Mouse (Mus musculus) stomach, embryonic 14.5 days (tissue): ENCODE data around the gene Podn. TPM values are rescaled to one million over a fixed set of nuclear protein-coding genes. Genes with fewer than 3 reads are reported as not detected.

ENCODE experiments used
- ATAC-seq: fragments of 200-750 bp; cut with Nextera tagmentation; 2 replicates; pipeline ENCODE4 v1.8.0; 2017; ENCODE audit warnings: low read depth, moderate TSS enrichment; ENCODE audit not compliant: insufficient number of reproducible peaks, insufficient read depth, low FRiP score
- H3K27ac ChIP-seq: fragments of 300-500 bp; sonication (generic); 2 replicates; pipeline ENCODE4 v1.5.1; 2014; ENCODE audit warnings: mild to moderate bottlenecking, low read length, moderate library complexity, mixed read lengths
- H3K27me3 ChIP-seq: fragments of 300-500 bp; sonication (generic); 2 replicates; pipeline ENCODE4 v1.6.1; 2014; ENCODE audit warnings: low read length, control low read depth, mixed read lengths; ENCODE audit not compliant: control insufficient read depth, insufficient read depth
- H3K36me3 ChIP-seq: fragments of 300-500 bp; sonication (generic); 2 replicates; pipeline ENCODE4 v1.6.1; 2014; ENCODE audit warnings: mild to moderate bottlenecking, control low read depth, low read length, moderate library complexity, mixed read lengths; ENCODE audit not compliant: control insufficient read depth, insufficient read depth
- H3K4me1 ChIP-seq: fragments of 300-500 bp; sonication (generic); 2 replicates; pipeline ENCODE4 v1.6.1; 2014; ENCODE audit warnings: low read length, control low read depth, mixed read lengths; ENCODE audit not compliant: control insufficient read depth, insufficient read depth
- H3K4me2 ChIP-seq: fragments of 300-500 bp; sonication (generic); replicated peaks from 2 replicates; pipeline ENCODE4 v1.6.1; 2014; ENCODE audit warnings: low read depth, low read length, control low read depth
- H3K4me3 ChIP-seq: fragments of 300-500 bp; sonication (generic); 2 replicates; pipeline ENCODE4 v1.5.1; 2014; ENCODE audit warnings: low read depth, low read length, control low read depth
- H3K9ac ChIP-seq: fragments of 300-500 bp; sonication (generic); replicated peaks from 2 replicates; pipeline ENCODE4 v1.6.1; 2014; ENCODE audit warnings: low read depth, mild to moderate bottlenecking, control low read depth, low read length, moderate library complexity, mixed read lengths
- H3K9me3 ChIP-seq: fragments of 300-500 bp; sonication (generic); 2 replicates; pipeline ENCODE4 v1.6.1; 2016; ENCODE audit warnings: low read depth, low read length, control low read depth; ENCODE audit not compliant: control insufficient read depth
- WGBS: fragments of 180-500 bp; shearing (Covaris S2); extraction: QIAGEN DNeasy Blood & Tissue Kit; methylation state at CpG from one replicate; pipeline ENCODE4 v1.1.7; 2014; 5-methylcytosine and 5-hydroxymethylcytosine counted together
- polyA plus RNA-seq: library from polyadenylated mRNA; unstranded; fragments of >200 nt; fragmentation: Nextera tagmentation; extraction: Ambion mirVana; gene quantifications from 2 replicates; pipeline ENCODE4 v1.2.1, GENCODE M21; 2014

The Podn gene
- polyA plus RNA-seq, 1 experiment from 2014 or later = 3.4 TPM

DNA sequence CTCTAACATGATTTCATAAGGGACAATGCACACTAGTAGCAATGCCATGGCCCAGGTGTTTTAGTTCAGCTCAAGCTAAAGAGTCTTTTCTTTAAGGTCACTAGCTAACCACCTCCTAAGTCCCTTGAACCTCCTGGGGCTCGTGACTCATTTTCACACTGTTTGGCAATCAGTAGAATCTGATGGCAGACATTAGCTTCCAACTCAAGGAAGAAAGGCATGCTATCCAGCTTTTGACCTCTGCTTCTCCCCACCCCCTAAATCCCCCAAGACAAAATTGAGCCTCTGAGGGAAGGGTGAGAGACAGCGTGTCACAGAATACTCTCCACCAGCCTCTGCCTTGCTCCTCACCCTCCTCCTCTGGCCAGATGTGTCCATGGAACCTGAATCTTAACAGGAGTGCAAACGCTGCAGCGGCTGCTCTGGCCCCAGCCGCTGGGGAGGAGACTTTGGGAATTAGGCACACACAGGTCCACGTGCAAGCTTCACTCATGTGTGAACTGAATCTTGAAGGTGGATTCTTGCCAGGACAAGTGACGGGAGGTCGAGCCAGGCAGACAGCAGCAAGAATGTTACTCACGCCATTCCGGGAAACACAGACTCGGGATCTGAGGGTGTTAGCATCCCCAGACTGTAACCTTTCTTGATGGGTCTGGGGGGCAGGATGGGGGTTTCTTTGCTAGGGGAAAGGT lies 97.5 kb downstream of the Podn start:
- no peak overlapping the region for H3K4me2 ChIP-seq
- 30% methylated on average over 11 of the region's 11 CpGs for WGBS
- H3K36me3 ChIP-seq = no peaks in the 10 kb centered on the region
- H3K9ac ChIP-seq = no peak overlapping the region
- no peaks in the 10 kb centered on the region for H3K27me3 ChIP-seq
- 0 out of 2 replicates have a peak, but pooled peaks cover 9% of the 10 kb centered on the region for H3K4me1 ChIP-seq
- no peak for ATAC-seq
- H3K27ac ChIP-seq = no peak overlapping the region
- no peaks in the 10 kb centered on the region for H3K9me3 ChIP-seq
- no peak overlapping the region for H3K4me3 ChIP-seq

DNA sequence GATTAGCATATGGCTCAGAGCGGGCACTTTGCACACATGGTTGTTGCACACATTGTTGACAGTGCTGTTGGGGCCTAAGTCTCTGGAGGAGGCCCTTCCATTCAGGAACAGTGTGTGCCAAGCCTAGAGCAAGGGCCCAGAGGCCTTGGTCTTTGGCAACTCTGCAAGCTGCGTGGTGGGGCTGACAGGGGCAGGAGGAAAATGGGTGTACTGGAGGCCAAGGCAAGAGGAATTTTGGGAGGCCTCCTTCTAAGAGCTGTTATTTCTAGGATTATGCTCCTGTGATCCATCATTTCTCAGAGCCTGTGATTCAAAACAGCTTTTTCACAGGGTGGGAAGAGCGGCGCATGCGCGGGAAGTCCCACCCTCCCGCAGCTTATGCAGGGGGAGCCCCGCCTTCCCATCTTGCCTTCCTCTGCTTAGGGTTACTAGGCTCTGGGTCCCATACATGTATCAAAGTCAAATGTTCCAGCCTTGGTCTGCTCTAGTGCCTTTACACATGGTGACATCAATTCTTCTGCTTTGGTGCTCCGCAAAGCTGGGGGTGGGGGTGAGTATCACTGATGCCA lies 99.7 kb downstream of the Podn start:
- Histone ChIP-seq H3K36me3 (no peaks in the 10 kb centered on the region), H3K27me3 (no peaks in the 10 kb centered on the region), H3K27ac (peak overlapping the region; percentile 27; the same call in 1 of the 2 replicates), H3K4me2 (no peak overlapping the region), H3K4me3 (no peak overlapping the region), H3K9ac (no peak overlapping the region), H3K9me3 (no peaks in the 10 kb centered on the region), H3K4me1 (peaks cover 9% of the 10 kb centered on the region; the same call in 1 of the 2 replicates)
- WGBS = 65% methylated on average over 9 of the region's 9 CpGs
- peak; percentile 43 for ATAC-seq

DNA sequence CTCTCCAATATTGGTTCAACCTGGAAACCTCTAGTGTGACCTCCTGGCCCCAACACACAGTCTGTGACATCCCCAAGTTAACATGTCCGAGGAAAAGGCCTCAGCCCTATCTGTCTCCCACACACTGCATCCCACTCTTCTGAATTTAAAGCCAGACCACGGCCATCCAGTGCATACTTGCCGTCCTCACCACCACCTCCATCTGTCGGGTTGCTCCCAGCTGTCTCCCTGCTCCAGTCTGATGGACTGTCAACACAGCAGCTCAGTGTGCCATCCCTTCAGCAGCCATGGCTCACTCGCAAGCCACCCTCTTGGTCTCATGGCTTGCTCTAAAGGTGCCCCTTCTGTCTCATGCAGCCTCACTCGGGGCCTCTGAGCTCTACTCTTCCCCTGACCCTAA lies 100.5 kb downstream of the Podn start:
- H3K4me3 ChIP-seq = no peak overlapping the region
- no peak overlapping the region for H3K4me2 ChIP-seq
- H3K4me1 ChIP-seq = peaks cover 9% of the 10 kb centered on the region; the same call in 1 of the 2 replicates
- ATAC-seq = no peak
- H3K27ac ChIP-seq = 0 out of 2 replicates have a peak overlapping the region, but pooled peaks have one; percentile 21
- H3K9me3 ChIP-seq = no peaks in the 10 kb centered on the region
- H3K27me3 ChIP-seq = no peaks in the 10 kb centered on the region
- WGBS = 78% methylated on average over 6 of the region's 6 CpGs
- no peaks in the 10 kb centered on the region for H3K36me3 ChIP-seq
- H3K9ac ChIP-seq = no peak overlapping the region

DNA sequence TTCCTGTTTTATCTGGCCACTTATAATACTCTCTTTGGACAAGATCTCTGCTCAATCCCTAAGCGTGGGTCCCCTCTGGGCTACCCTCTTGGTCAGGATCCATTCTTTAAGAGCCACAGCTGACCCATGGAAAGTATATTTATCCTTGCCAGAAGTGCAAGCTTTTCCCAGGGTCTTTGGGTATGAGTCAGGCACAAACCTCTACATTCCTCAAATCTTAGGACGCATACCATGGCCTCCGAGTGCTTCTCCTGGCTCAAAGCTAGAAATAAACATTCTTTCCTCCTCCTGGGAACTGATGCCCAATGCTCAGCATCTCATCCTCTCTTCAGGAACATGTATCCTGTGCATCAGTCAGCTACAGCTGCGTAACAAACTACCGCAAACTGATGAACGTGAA lies 101.2 kb downstream of the Podn start:
- WGBS = 81% methylated on average over 6 of the region's 6 CpGs
- ATAC-seq = no peak

DNA sequence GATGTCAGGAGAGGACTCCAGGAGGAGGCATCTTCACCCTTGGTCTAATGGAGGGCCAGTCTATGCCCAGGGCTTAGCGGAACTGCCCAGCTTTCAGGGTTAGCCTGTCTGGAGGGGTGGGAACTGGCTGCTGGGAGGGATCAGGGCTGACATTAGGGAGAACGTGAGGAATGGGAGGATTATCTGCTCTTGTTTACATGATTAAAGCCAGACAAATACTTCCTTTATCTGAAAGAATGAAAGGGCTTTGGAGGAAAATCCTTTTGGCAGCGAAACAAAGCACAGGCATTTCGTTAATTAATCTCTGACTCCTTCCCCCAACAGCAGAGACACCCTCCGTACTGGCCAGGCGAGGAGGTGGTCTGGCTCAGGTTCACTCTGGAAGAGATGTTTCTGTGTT lies 104.4 kb downstream of the Podn start:
- Histone ChIP-seq H3K4me1 (peaks cover 3% of the 10 kb centered on the region; the same call in 1 of the 2 replicates), H3K27me3 (no peaks in the 10 kb centered on the region), H3K27ac (no peak overlapping the region), H3K36me3 (no peaks in the 10 kb centered on the region), H3K9ac (no peak overlapping the region), H3K4me3 (no peak overlapping the region), H3K4me2 (no peak overlapping the region), H3K9me3 (no peaks in the 10 kb centered on the region)
- 13% methylated on average over 6 of the region's 6 CpGs for WGBS
- peak; percentile 38; the same call in 1 of the 2 replicates for ATAC-seq

More for the DNA sequence above, 101.2 kb downstream of the Podn start:
- Histone ChIP-seq H3K27me3 (no peaks in the 10 kb centered on the region), H3K4me2 (no peak overlapping the region), H3K36me3 (no peaks in the 10 kb centered on the region), H3K4me3 (no peak overlapping the region), H3K9ac (no peak overlapping the region), H3K4me1 (peaks cover 9% of the 10 kb centered on the region; the same call in 1 of the 2 replicates), H3K27ac (no peak overlapping the region), H3K9me3 (no peaks in the 10 kb centered on the region)

DNA sequence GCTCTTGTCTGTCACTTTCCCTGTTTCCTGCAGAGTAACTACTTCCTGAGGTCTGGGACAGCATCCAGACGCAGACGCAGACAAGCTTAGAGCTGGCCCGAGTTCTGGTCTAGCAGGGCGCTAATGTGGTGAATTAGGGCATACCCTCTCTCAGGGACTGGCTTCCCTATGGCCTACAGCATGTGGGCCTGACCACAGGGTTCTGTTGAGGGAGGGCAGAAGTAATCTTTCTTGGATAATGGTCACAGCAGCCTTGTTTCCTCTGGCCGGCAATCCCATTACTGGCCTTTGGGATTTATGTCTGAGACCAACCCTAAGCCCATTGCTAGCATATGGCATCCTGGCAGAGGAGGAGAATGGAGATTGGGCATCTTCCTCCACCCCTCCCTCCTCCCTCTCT lies 105.4 kb downstream of the Podn start:
- no peak overlapping the region for H3K9ac ChIP-seq
- H3K36me3 ChIP-seq = no peaks in the 10 kb centered on the region
- H3K9me3 ChIP-seq = no peaks in the 10 kb centered on the region
- no peak overlapping the region for H3K27ac ChIP-seq
- H3K4me1 ChIP-seq = no peaks in the 10 kb centered on the region; the same call in 1 of the 2 replicates
- no peaks in the 10 kb centered on the region for H3K27me3 ChIP-seq
- 79% methylated on average over 5 of the region's 5 CpGs for WGBS
- ATAC-seq = no peak
- H3K4me3 ChIP-seq = no peak overlapping the region
- no peak overlapping the region for H3K4me2 ChIP-seq

DNA sequence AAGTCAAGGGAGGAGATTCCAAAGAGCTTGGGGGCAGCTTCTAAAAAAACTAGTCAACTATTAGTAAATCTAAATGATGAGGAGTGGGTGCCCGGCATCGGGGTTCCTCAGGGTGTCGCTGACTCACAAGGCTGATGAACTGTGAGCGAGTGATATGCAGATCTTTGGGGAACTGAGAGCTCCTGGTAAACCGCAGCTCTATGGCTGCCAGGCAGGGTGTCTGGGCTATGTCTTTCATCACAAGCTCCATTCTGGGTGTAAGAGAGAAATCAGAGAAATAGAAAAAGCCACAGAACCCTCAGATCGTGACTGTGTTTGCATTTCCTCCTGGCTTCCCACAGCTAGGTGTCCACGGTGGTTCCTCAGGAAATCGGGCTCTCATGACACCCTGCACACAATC lies 107.3 kb downstream of the Podn start:
- Histone ChIP-seq H3K27ac (no peak overlapping the region), H3K27me3 (no peaks in the 10 kb centered on the region)

DNA sequence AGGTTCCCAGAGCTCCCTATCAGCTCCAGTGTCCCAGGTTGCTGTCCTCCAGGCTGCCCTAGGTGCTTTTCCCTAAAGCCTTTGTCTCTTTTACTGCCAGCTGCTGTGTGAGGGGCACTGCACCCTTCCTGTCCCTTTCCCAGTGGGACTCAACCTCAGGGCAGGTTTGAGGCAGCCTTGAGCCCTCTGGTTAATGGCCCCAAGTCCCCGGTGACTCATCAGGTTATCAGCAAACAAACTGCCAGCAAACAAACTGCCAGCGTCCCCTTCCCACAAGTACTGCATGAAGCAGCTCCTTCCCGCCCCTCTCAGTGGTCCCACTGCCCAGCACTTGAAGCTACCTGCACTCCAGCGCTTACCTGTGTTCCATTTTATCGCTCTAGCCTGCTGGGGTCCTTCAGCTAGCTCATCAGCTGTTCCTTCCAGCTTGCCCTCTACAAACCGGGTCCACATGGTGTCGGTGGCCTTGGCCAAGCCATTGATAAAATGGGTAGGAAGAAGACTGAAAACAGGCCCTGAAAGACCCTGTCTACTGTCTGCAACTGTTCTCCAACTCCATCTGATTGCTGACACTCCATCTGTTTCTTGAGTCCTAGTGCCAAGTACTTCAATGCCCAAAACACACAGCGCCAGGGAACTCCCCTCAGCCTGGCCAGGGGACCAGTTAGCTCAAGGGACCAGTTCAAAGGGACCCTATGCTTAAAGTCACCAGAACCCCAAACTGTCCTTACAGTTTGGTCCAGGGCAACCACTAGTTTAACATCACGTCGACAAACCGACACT lies 109.7 kb downstream of the Podn start:
- Histone ChIP-seq H3K27ac (no peak overlapping the region), H3K36me3 (no peaks in the 10 kb centered on the region), H3K27me3 (no peaks in the 10 kb centered on the region), H3K9ac (no peak overlapping the region), H3K4me3 (no peak overlapping the region), H3K9me3 (no peaks in the 10 kb centered on the region), H3K4me2 (no peak overlapping the region), H3K4me1 (no peaks in the 10 kb centered on the region)
- WGBS = 87% methylated on average over 11 of the region's 11 CpGs
- ATAC-seq = no peak

More for the DNA sequence above, 107.3 kb downstream of the Podn start:
- Histone ChIP-seq H3K4me3 (no peak overlapping the region), H3K4me1 (no peaks in the 10 kb centered on the region; the same call in 1 of the 2 replicates), H3K9ac (no peak overlapping the region), H3K4me2 (no peak overlapping the region), H3K9me3 (no peaks in the 10 kb centered on the region), H3K36me3 (no peaks in the 10 kb centered on the region)
- ATAC-seq = no peak
- WGBS = 49% methylated on average over 8 of the region's 8 CpGs
